Mouse (Mus musculus): ENCODE measurements around the gene H2afy2. TPM values are rescaled to one million over a fixed set of nuclear protein-coding genes. Genes with fewer than 3 reads are reported as not detected.

Gene H2afy2
- total and polyA plus RNA-seq, 3 experiments, result 0.25 TPM; not detected in 2

GRCm38 (mm10) chr10:61714146-61714545 is 69.8 kb downstream of the H2afy2 start:
- no peak overlapping the region for H3K27ac ChIP-seq (ENCODE audit: control insufficient read depth, low read depth, low read length)
- H3K36me3 ChIP-seq (ENCODE audit: control insufficient read depth in 1 of 2, insufficient read depth in 2 of 2, low read length in 2 of 2), result no peaks in the 10 kb centered on the region
- H3K9me3 ChIP-seq (replicated peaks; ENCODE audit: insufficient read depth, low read length), result no peaks in the 10 kb centered on the region
- no peak overlapping the region for H3K9ac ChIP-seq (ENCODE audit: control insufficient read depth, low read depth, low read length, poor library complexity, severe bottlenecking)
- H3K79me2 ChIP-seq (ENCODE audit: control insufficient read depth, insufficient read depth, low read length, poor library complexity), result no peaks in the 10 kb centered on the region; the same call in 1 of the 2 replicates
- no peaks in the 10 kb centered on the region for H3K27me3 ChIP-seq (ENCODE audit: control insufficient read depth in 1 of 2, insufficient read depth in 2 of 2, low read length in 2 of 2)
- H3K4me1 ChIP-seq (ENCODE audit: control insufficient read depth in 1 of 2, insufficient read depth in 2 of 2, low read length in 2 of 2), result peaks cover 1 to 11% of the 10 kb centered on the region in 2 experiments
- TF ChIP-seq E2F4 (IDR thresholded peaks at IDR 0.05; ENCODE audit: borderline replicate concordance, low read depth, low read length), result no peak
- TF ChIP-seq ELF1 (IDR thresholded peaks at IDR 0.05; ENCODE audit: low read depth, low read length), result no peak
- TF ChIP-seq ZKSCAN1 (IDR thresholded peaks at IDR 0.05; ENCODE audit: low read depth, low read length), result no peak
- TF ChIP-seq ETS1 (IDR thresholded peaks at IDR 0.05; ENCODE audit: low read depth, low read length), result no peak
- no peak for TF ChIP-seq POLR2AphosphoS2 (IDR thresholded peaks at IDR 0.05; ENCODE audit: low read length)
- no peak for TF ChIP-seq NELFE (IDR thresholded peaks at IDR 0.05; ENCODE audit: low read depth, low read length)
- peak; percentile 55 to 66 for TF ChIP-seq EP300 (IDR thresholded peaks at IDR 0.05; ENCODE audit: low read depth in 1 of 2, low read length in 2 of 2)
- TF ChIP-seq ZMIZ1 (IDR thresholded peaks at IDR 0.05; ENCODE audit: low read depth, low read length), result no peak
- no peak for TF ChIP-seq NRF1 (IDR thresholded peaks at IDR 0.05; ENCODE audit: insufficient read depth, low read depth, low read length, poor library complexity, severe bottlenecking)
- peak; percentile 83; the same call in 1 of the 2 replicates for TF ChIP-seq TCF12 (IDR thresholded peaks at IDR 0.05; ENCODE audit: low read depth, low read length)
- TF ChIP-seq TAL1 (IDR thresholded peaks at IDR 0.05; ENCODE audit: low read length), result peak; percentile 74
- TF ChIP-seq CTCF (IDR thresholded peaks at IDR 0.05 in 2 of 3, conservative IDR thresholded peaks at IDR 0.05 in 1 of 3; ENCODE audit: control insufficient read depth in 1 of 3, insufficient read depth in 1 of 3, low read depth in 2 of 3, low read length in 3 of 3, poor library complexity in 1 of 3, severe bottlenecking in 1 of 3), result no peak
- peak; percentile 74 for TF ChIP-seq GATA1 (IDR thresholded peaks at IDR 0.05; ENCODE audit: low read depth, low read length)
- DNase-seq (ENCODE audit: low read depth, low spot score), result peak; percentile 60
- H3K4me3 ChIP-seq (ENCODE audit: control insufficient read depth in 1 of 2, insufficient read depth in 1 of 2, low read depth in 2 of 2, low read length in 2 of 2), result no peak overlapping the region

DNA sequence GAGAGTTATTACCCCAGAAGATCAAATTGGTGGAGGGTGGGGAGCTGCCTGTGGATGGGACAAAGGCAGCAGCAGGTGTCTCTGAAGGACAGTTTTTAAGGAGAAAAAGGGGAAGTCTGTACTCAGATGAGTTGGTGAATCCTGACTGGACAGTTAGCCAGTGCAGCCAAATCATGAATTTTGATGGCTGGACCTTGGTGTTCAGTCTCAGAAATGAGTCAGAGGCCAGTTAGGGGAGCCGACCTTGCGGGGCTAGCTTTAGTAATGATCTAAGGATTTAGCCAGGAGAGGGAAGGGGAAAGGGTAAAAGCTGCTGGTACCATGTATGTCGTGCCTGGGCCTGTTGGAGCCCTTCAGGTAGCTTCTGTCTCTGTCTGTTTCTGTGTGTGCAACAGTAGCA is 70.3 kb downstream of the H2afy2 start:
- Histone ChIP-seq H3K4me3 (ENCODE audit: control insufficient read depth in 1 of 2, insufficient read depth in 1 of 2, low read depth in 2 of 2, low read length in 2 of 2) (no peak overlapping the region), H3K4me1 (ENCODE audit: control insufficient read depth in 1 of 2, insufficient read depth in 2 of 2, low read length in 2 of 2) (peaks cover 1 to 11% of the 10 kb centered on the region in 2 experiments), H3K27me3 (ENCODE audit: control insufficient read depth in 1 of 2, insufficient read depth in 2 of 2, low read length in 2 of 2) (no peaks in the 10 kb centered on the region), H3K36me3 (ENCODE audit: control insufficient read depth in 1 of 2, insufficient read depth in 2 of 2, low read length in 2 of 2) (no peaks in the 10 kb centered on the region), H3K9ac (ENCODE audit: control insufficient read depth, low read depth, low read length, poor library complexity, severe bottlenecking) (no peak overlapping the region), H3K27ac (ENCODE audit: control insufficient read depth, low read depth, low read length) (no peak overlapping the region), H3K79me2 (ENCODE audit: control insufficient read depth, insufficient read depth, low read length, poor library complexity) (no peaks in the 10 kb centered on the region; the same call in 1 of the 2 replicates), H3K9me3 (replicated peaks; ENCODE audit: insufficient read depth, low read length) (no peaks in the 10 kb centered on the region)
- no peak for DNase-seq (ENCODE audit: low read depth, low spot score)
- TF ChIP-seq MAZ (IDR thresholded peaks at IDR 0.05; ENCODE audit: low read depth, low read length) (no peak), NRF1 (IDR thresholded peaks at IDR 0.05; ENCODE audit: insufficient read depth, low read depth, low read length, poor library complexity, severe bottlenecking) (no peak), NELFE (IDR thresholded peaks at IDR 0.05; ENCODE audit: low read depth, low read length) (no peak), GABPA (IDR thresholded peaks at IDR 0.05; ENCODE audit: low read depth, low read length) (no peak), POLR2A (IDR thresholded peaks at IDR 0.05; ENCODE audit: control insufficient read depth in 1 of 2, insufficient read depth in 1 of 2, low read depth in 1 of 2, low read length in 2 of 2, poor library complexity in 1 of 2) (no peak)
